Mouse (Mus musculus): ENCODE results near the gene Gm37240.

Gm37240 gene

GRCm38 (mm10) chr3:84474981-84475775 lies 1412.1 kb downstream of the Gm37240 start:
- DNase-seq, result no peak

GRCm38 (mm10) chr3:84474398-84474797 lies 1412.9 kb downstream of the Gm37240 start:
- no peak for DNase-seq

GRCm38 (mm10) chr3:84472955-84473354 lies 1414.4 kb downstream of the Gm37240 start:
- no peak for DNase-seq

- DNase-seq, result no peak
Observed at GRCm38 (mm10) chr3:84472527-84472926, 1414.8 kb downstream of the Gm37240 start.

GRCm38 (mm10) chr3:84471146-84471545 lies 1416.2 kb downstream of the Gm37240 start:
- no peak for DNase-seq

- DNase-seq, result no peak
Observed at GRCm38 (mm10) chr3:84468111-84468453, 1419.2 kb downstream of the Gm37240 start.

- DNase-seq, result no peak
Observed at GRCm38 (mm10) chr3:84467419-84468110, 1419.8 kb downstream of the Gm37240 start.

GRCm38 (mm10) chr3:84465822-84466500 lies 1421.4 kb downstream of the Gm37240 start:
- DNase-seq, result no peak

- DNase-seq, result no peak
Observed at GRCm38 (mm10) chr3:84461687-84462086, 1425.6 kb downstream of the Gm37240 start.

- no peak for DNase-seq
Observed at GRCm38 (mm10) chr3:84460952-84461351, 1426.4 kb downstream of the Gm37240 start.

GRCm38 (mm10) chr3:84460499-84460898 lies 1426.8 kb downstream of the Gm37240 start:
- no peak for DNase-seq

- no peak for DNase-seq
Observed at GRCm38 (mm10) chr3:84455733-84456417, 1431.4 kb downstream of the Gm37240 start.

GRCm38 (mm10) chr3:84450651-84451050 lies 1436.7 kb downstream of the Gm37240 start:
- no peak for DNase-seq

GRCm38 (mm10) chr3:84449015-84449414 lies 1438.3 kb downstream of the Gm37240 start:
- no peak for DNase-seq

- no peak for DNase-seq
Observed at GRCm38 (mm10) chr3:84447803-84448202, 1439.5 kb downstream of the Gm37240 start.
